Mouse (Mus musculus): ENCODE measurements around the gene Gm20388. TPM values are rescaled to one million over a fixed set of nuclear protein-coding genes. Genes with fewer than 3 reads are reported as not detected.

Gm20388 gene
- polyA plus RNA-seq, 1 experiment from 2014 or later = 3.6 TPM

DNA sequence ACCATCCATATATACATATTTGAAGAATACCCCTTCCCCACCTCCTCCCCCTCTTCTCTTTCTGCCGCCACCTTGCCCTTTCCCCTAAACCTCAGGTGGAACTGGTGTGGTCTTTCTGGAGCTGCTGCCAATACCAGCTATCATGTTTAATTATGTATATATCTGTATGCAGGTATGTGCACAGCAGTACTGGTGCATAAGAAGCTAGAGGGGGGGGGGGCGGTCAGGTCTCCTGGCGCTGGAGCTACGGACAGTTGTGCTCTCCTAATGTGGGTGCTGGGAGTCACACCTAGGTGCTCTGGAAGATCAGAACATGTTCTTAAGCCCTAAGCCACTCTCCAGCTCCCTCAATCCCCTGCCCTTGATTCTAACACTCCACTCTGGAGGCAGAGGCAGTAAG is 13.6 kb upstream of the Gm20388 start:
- H3K9me3 ChIP-seq = no peaks in the 10 kb centered on the region
- peaks cover 13% of the 10 kb centered on the region for H3K4me1 ChIP-seq
- H3K36me3 ChIP-seq (replicated peaks) = no peaks in the 10 kb centered on the region
- H3K27ac ChIP-seq (replicated peaks) = no peak overlapping the region
- no peak for DNase-seq (ENCODE audit: low spot score)
- peaks cover 38% of the 10 kb centered on the region for H3K27me3 ChIP-seq (replicated peaks; ENCODE audit: low read depth, poor library complexity, severe bottlenecking)
- no peak overlapping the region for H3K4me3 ChIP-seq
- WGBS = 71% methylated on average over 4 of the region's 4 CpGs

GRCm38 (mm10) chr8:119897933-119898332 is 12.7 kb upstream of the Gm20388 start:
- Histone ChIP-seq H3K4me3 (0 out of 2 replicates have a peak overlapping the region, but pooled peaks have one; percentile 18), H3K36me3 (replicated peaks) (no peaks in the 10 kb centered on the region), H3K27me3 (replicated peaks; ENCODE audit: low read depth, poor library complexity, severe bottlenecking) (peaks cover 40% of the 10 kb centered on the region), H3K27ac (replicated peaks) (no peak overlapping the region), H3K4me1 (peaks cover 13% of the 10 kb centered on the region), H3K9me3 (no peaks in the 10 kb centered on the region)
- peak; percentile 31 for DNase-seq (ENCODE audit: low spot score)
- WGBS = 25% methylated on average over 13 of the region's 13 CpGs

DNA sequence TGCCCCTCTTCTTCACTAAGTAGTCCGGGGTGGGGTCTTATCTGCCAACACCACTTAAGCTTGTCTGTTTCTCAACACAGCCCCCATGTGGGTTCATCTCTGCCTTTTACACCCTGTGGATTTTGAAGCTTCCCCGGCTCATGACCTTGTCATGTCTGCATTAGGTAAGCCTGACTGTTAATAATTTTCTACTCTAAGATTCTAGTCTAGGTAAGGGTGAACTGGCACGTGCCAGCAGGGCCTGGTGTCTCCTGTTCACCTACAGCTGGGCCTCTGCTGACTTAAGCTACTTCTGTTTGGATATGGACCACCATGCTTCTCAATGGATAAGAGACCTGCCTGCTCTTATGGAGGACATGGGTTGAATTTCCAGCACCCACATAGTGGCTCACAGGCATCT is 9.3 kb upstream of the Gm20388 start:
- no peak for DNase-seq (ENCODE audit: low spot score)
- Histone ChIP-seq H3K27ac (replicated peaks) (no peak overlapping the region), H3K36me3 (replicated peaks) (no peaks in the 10 kb centered on the region), H3K9me3 (no peaks in the 10 kb centered on the region), H3K4me3 (no peak overlapping the region), H3K4me1 (peaks cover 20% of the 10 kb centered on the region), H3K27me3 (replicated peaks; ENCODE audit: low read depth, poor library complexity, severe bottlenecking) (peaks cover 40% of the 10 kb centered on the region)
- 85% methylated on average over 3 of the region's 3 CpGs for WGBS

DNA sequence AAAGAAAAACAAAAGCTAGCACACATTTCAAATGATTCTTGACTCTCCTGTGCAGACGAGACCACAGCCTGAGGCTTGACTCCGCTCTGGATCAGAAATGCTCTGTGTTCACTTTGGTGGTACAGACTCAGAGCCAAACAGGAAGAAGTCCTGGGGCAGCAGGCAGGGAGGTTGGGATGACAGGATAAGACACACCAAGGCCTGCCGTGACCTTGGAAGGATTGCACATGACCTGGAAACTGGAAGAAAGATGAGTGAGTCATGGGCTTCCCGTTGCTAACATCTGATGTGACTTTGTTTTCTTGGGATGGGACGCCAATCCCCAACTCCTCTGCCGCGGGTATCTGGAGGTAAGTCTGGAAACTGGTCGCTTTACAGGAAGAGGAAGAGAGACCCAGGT is 8.7 kb upstream of the Gm20388 start:
- Histone ChIP-seq H3K4me1 (peaks cover 20% of the 10 kb centered on the region), H3K4me3 (no peak overlapping the region), H3K9me3 (no peaks in the 10 kb centered on the region), H3K36me3 (replicated peaks) (no peaks in the 10 kb centered on the region), H3K27ac (replicated peaks) (no peak overlapping the region), H3K27me3 (replicated peaks; ENCODE audit: low read depth, poor library complexity, severe bottlenecking) (peaks cover 38% of the 10 kb centered on the region)
- DNase-seq (ENCODE audit: low spot score) = no peak
- WGBS = 65% methylated on average over 8 of the region's 8 CpGs

GRCm38 (mm10) chr8:119904323-119904911 is 6.2 kb upstream of the Gm20388 start:
- peaks cover 7% of the 10 kb centered on the region for H3K4me1 ChIP-seq
- no peaks in the 10 kb centered on the region for H3K36me3 ChIP-seq (replicated peaks)
- peaks cover 27% of the 10 kb centered on the region for H3K27me3 ChIP-seq (replicated peaks; ENCODE audit: low read depth, poor library complexity, severe bottlenecking)
- H3K9me3 ChIP-seq = no peaks in the 10 kb centered on the region
- no peak overlapping the region for H3K27ac ChIP-seq (replicated peaks)
- no peak for DNase-seq (ENCODE audit: low spot score)
- 52% methylated on average over 12 of the region's 12 CpGs for WGBS
- no peak overlapping the region for H3K4me3 ChIP-seq

DNA sequence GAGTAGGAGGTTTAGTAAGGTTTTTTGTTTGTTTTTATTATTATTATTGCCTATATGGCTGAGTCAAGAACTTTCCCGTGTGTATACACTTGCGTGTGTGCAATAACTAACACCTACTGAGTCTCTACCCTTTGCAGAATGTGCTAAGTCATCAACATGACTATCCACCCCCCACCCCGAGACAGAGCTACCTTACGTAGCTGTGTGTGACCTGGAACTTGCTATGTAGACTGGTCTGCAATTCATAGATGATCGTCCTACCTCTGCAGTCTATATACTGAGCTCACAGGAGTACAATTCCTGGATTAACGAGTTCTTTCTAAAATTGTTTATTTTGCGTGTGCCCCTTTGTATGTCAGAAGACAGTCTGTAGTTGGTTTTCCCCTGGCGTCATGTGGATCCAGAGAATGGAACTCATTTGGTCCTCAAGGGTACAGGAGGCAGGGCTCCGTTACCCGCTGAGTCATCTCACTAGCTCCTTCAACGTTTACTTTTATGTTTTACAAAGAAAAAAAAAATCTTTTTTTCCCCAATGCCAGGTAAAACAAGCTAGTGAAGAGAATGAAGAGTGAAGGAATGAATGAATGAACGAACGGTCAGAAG is 596 bp upstream of the Gm20388 start, which contains the start of gene Usp10:
TSS of gene Usp10 (plus strand) at position 417 of the 603 bp plus-strand sequence.
- peak within 1 kb of the TSS; percentile 78 for H3K4me3 ChIP-seq
- DNase-seq (ENCODE audit: low spot score) = no peak
- H3K27me3 ChIP-seq (replicated peaks; ENCODE audit: low read depth, poor library complexity, severe bottlenecking) = peaks cover 19% of the 10 kb centered on the region; the same call in 1 of the 2 replicates
- 31% methylated on average over 13 of the region's 13 CpGs for WGBS
- peaks cover 43% of the 10 kb centered on the region for H3K4me1 ChIP-seq
- no peaks in the 10 kb centered on the region for H3K9me3 ChIP-seq
- H3K36me3 ChIP-seq (replicated peaks) = no peaks in the 10 kb centered on the region
- H3K27ac ChIP-seq (replicated peaks) = peak within 1 kb of the TSS; percentile 98

DNA sequence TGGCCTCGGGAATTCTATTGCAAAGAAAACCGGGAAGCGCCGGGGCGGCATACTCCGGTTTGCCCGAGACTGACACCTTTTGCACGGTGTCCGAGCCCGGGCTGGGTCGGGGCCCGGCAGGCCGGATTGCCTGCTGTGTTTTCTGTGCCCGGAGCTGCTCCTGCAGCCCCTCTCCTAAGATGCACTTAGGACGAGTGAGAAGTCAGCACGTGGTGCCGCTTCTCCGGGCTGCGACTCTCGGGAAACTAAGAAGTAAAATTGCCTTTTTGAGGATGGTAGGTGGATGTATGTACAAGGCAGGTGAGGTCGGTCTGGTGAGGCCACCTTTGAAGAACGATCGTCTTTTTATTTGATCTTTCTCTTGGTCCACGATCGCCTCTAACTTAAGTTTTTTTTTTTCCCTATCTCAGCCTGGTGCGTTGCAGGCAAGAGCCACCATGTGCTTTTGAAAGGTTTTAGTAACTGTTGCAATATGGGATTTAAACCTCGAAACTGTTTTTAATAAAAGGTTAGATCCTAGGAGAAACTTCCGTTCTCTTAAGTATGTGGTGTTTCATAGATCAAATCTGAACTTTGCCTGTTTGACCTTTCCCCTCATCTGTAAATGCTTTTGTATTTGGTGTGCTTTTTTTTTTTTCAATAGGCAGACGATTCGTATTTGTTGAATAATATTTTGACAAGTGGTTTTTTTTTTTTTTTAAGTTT is 769 bp downstream of the Gm20388 start:
- Histone ChIP-seq H3K9me3 (no peaks in the 10 kb centered on the region), H3K27me3 (replicated peaks; ENCODE audit: low read depth, poor library complexity, severe bottlenecking) (peaks cover 19% of the 10 kb centered on the region; the same call in 1 of the 2 replicates), H3K36me3 (replicated peaks) (peaks cover 8% of the 10 kb centered on the region), H3K4me1 (peaks cover 53% of the 10 kb centered on the region), H3K27ac (replicated peaks) (peak overlapping the region; percentile 98), H3K4me3 (peak overlapping the region; percentile 78)
- under 1% methylated on average over 30 of the region's 30 CpGs for WGBS
- DNase-seq (ENCODE audit: low spot score) = no peak

- peak overlapping the region; percentile 78 for H3K4me3 ChIP-seq
- 52% methylated on average over 6 of the region's 6 CpGs for WGBS
- peaks cover 14% of the 10 kb centered on the region for H3K36me3 ChIP-seq (replicated peaks)
- H3K9me3 ChIP-seq = no peaks in the 10 kb centered on the region
- H3K27me3 ChIP-seq (replicated peaks; ENCODE audit: low read depth, poor library complexity, severe bottlenecking) = peaks cover 17% of the 10 kb centered on the region; the same call in 1 of the 2 replicates
- no peak for DNase-seq (ENCODE audit: low spot score)
- H3K4me1 ChIP-seq = peaks cover 61% of the 10 kb centered on the region
- no peak overlapping the region for H3K27ac ChIP-seq (replicated peaks)
Observed at GRCm38 (mm10) chr8:119912643-119913042, 2.0 kb downstream of the Gm20388 start.

GRCm38 (mm10) chr8:119913181-119913580 is 2.5 kb downstream of the Gm20388 start:
- Histone ChIP-seq H3K27me3 (replicated peaks; ENCODE audit: low read depth, poor library complexity, severe bottlenecking) (peaks cover 12% of the 10 kb centered on the region; the same call in 1 of the 2 replicates), H3K27ac (replicated peaks) (no peak overlapping the region), H3K4me1 (peaks cover 61% of the 10 kb centered on the region), H3K4me3 (peak overlapping the region; percentile 78), H3K9me3 (no peaks in the 10 kb centered on the region), H3K36me3 (replicated peaks) (peaks cover 19% of the 10 kb centered on the region)
- WGBS = 74% methylated on average over 3 of the region's 3 CpGs
- DNase-seq (ENCODE audit: low spot score) = no peak

- Histone ChIP-seq H3K4me3 (no peak overlapping the region), H3K27ac (replicated peaks) (no peak overlapping the region), H3K27me3 (replicated peaks; ENCODE audit: low read depth, poor library complexity, severe bottlenecking) (peaks cover 5% of the 10 kb centered on the region; the same call in 1 of the 2 replicates), H3K4me1 (peaks cover 61% of the 10 kb centered on the region), H3K9me3 (no peaks in the 10 kb centered on the region), H3K36me3 (replicated peaks) (peaks cover 29% of the 10 kb centered on the region)
- no peak for DNase-seq (ENCODE audit: low spot score)
- WGBS = 64% methylated on average over 2 of the region's 2 CpGs
Observed at GRCm38 (mm10) chr8:119914161-119914560, 3.5 kb downstream of the Gm20388 start.

DNA sequence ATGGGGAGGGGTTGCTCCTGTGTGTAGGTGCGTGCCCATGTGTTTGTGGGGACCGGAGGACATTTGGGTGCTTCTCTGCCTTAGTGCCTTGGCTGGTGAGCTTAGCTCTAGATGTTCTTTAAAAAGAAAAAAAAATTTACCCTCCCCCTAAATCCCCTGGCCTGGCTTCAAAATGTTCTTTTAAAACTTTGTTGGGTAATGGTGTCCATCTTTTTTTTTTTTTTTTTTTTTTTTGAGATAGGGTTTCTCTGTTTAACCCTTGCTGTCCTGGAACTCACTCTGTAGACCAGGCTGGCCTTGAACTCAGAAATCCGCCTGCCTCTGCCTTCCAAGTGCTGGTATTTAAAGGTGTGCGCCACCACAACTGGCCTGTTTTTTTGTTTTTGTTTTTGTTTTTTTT is 4.7 kb downstream of the Gm20388 start:
- peaks cover 38% of the 10 kb centered on the region for H3K36me3 ChIP-seq (replicated peaks)
- WGBS = 90% methylated on average over 4 of the region's 4 CpGs
- H3K27ac ChIP-seq (replicated peaks) = no peak overlapping the region
- peaks cover 56% of the 10 kb centered on the region for H3K4me1 ChIP-seq
- DNase-seq (ENCODE audit: low spot score) = no peak
- no peak overlapping the region for H3K4me3 ChIP-seq
- no peaks in the 10 kb centered on the region for H3K27me3 ChIP-seq (replicated peaks; ENCODE audit: low read depth, poor library complexity, severe bottlenecking)
- H3K9me3 ChIP-seq = no peaks in the 10 kb centered on the region

DNA sequence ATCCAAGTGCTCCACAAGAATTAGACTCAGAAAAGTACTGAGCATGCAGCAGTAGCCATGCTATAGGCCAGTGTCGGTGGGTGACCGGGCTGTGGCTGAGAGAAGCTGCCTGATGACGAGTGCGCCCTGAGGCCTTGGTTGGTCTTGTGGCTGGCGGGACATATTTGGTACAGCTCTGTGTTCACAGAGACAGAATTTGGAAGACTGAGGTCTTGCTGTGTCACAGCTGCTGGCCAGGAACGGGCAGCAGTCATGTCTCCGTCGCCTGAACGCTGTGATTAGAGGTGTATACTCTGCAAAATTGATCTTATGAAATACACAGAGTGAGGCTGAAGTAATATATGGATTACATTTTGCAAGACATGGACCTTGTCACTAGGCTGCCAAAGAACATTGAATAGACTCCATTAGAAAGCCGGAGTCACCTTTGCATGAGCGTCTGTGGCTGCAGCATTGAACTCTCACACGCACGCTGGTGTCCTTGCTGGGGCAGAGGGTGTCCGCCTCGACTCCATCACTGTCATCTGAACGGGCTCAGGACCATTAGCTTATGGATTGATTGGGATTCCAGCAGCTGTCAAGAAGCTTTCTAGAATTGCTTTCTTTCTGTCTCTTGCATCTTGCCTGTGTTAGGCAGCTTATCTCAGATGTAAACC is 5.7 kb downstream of the Gm20388 start:
- 81% methylated on average over 16 of the region's 16 CpGs for WGBS
- H3K27ac ChIP-seq (replicated peaks) = no peak overlapping the region
- no peak overlapping the region for H3K4me3 ChIP-seq
- no peak for DNase-seq (ENCODE audit: low spot score)
- H3K4me1 ChIP-seq = peaks cover 55% of the 10 kb centered on the region
- no peaks in the 10 kb centered on the region for H3K27me3 ChIP-seq (replicated peaks; ENCODE audit: low read depth, poor library complexity, severe bottlenecking)
- peaks cover 46% of the 10 kb centered on the region for H3K36me3 ChIP-seq (replicated peaks)
- H3K9me3 ChIP-seq = no peaks in the 10 kb centered on the region

Measured in embryonic facial prominence, embryonic 10.5 days (tissue).